ENCODE assay signal across 19 mouse cellular contexts in the genomic region with DNA sequence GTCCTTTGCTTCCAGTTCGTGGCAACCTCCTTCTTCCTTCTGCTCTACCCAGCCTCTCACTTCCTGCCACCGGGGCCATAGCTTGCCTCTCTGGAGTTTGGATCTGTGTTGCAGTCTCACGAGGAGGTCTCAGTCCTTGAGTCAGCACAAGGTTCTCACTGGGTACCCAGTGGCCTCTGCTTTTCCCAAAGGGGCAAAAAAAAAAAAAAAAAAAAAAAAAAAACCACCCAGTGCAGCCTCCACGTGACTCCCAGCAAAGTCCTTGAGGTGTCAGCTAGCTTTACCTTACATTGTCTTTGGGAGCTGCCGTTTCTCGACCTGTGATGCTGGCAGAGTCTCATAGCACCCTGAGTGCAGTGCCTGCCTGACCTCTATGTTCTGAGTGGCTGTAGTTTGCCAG. TPM values are rescaled to one million over a fixed set of nuclear protein-coding genes. Genes with fewer than 3 reads are reported as not detected.
"Had no signal": no experiment of that assay in that cellular context is flagged by ENCODE, and none has a peak within 500 bp of the region (broad histone marks: within the 10 kb centered on the region; RNA-seq: fewer than 3 reads in every experiment).

No protein-coding gene starts in this region.

- H3K9ac ChIP-seq: limb, embryonic 12.5 days; limb, embryonic 15.5 days; liver, embryonic 14.5 days; neural tube, embryonic 12.5 days; neural tube, embryonic 15.5 days; stomach, embryonic 15.5 days had no signal

- H3K4me3 ChIP-seq: limb, embryonic 12.5 days; limb, embryonic 15.5 days; midbrain, embryonic 10.5 days; midbrain, embryonic 13.5 days; neural tube, embryonic 12.5 days; neural tube, embryonic 15.5 days; stomach, embryonic 15.5 days had no signal

- H3K36me3 ChIP-seq: limb, embryonic 12.5 days; limb, embryonic 15.5 days; midbrain, embryonic 10.5 days; midbrain, embryonic 13.5 days; neural tube, embryonic 12.5 days; neural tube, embryonic 15.5 days; stomach, embryonic 15.5 days had no signal

- H3K27ac ChIP-seq: kidney, postnatal 0 days; limb, embryonic 12.5 days; limb, embryonic 15.5 days; liver, embryonic 14.5 days; midbrain, embryonic 10.5 days; midbrain, embryonic 13.5 days; neural tube, embryonic 12.5 days; neural tube, embryonic 15.5 days; stomach, embryonic 15.5 days had no signal

- DNase-seq: kidney, adult 2 months; kidney, postnatal 25 days; lung, adult 2 months; lung, postnatal 14 days; lung, postnatal 4 days; retina, postnatal 1 day; right cerebral cortex, postnatal 25 days; spleen, adult 18-20 months; thymus, postnatal 25 days had no signal

- H3K9me3 ChIP-seq: limb, embryonic 12.5 days; limb, embryonic 15.5 days; midbrain, embryonic 10.5 days; midbrain, embryonic 13.5 days; neural tube, embryonic 12.5 days; neural tube, embryonic 15.5 days; stomach, embryonic 15.5 days had no signal

RNA-seq across cellular contexts. Expression of a gene that starts 21.4 kb away (rescaled TPM):
- total RNA-seq: megakaryocyte progenitor cell, adult 5-6 weeks had no signal
